Comparison of ENCODE assay signal across 10 mouse cellular contexts in genomic region chr8:84501671-84502308, GRCm38 (mm10).
DNase-seq lines count a peak whose midpoint lies in the region; ATAC-seq and TF ChIP-seq lines count a peak whose summit lies in the region.
"Had no signal": no experiment of that assay in that cellular context is flagged by ENCODE, and none has a peak within 500 bp of the region (broad histone marks: within the 10 kb centered on the region; RNA-seq: fewer than 3 reads in every experiment).

No protein-coding gene starts in this region.

- peak; percentile 35 to 39 for DNase-seq in layer of hippocampus, postnatal 10 days (ENCODE audit: low spot score in 2 of 2)
- no peak for DNase-seq in layer of hippocampus, adult 9-11 months
- DNase-seq in MN1 (ENCODE audit: low spot score) = peak; percentile 97
- DNase-seq in heart, postnatal 36 days = peak; percentile 51 to 63
- DNase-seq in skeletal muscle tissue, adult 2 months (ENCODE audit: low read depth, low spot score) = peak; percentile 89
- no peak for DNase-seq in left cerebral cortex, adult 18-20 months (ENCODE audit: low spot score in 2 of 2)

- H3K4me1 ChIP-seq in bone marrow macrophage, adult 2 months (ENCODE audit: control insufficient read depth, insufficient read depth, low read length) = peaks cover 26% of the 10 kb centered on the region
- H3K4me1 ChIP-seq: embryonic facial prominence, embryonic 12.5 days; limb, embryonic 12.5 days had no signal

- ATAC-seq in monocyte, adult 5-6 weeks (replicated peaks; ENCODE audit: insufficient number of reproducible peaks, low FRiP score, low TSS enrichment, poor library complexity, severe bottlenecking) = no peak

- TF ChIP-seq POLR2A in bone marrow macrophage, adult 2 months (IDR thresholded peaks at IDR 0.05; ENCODE audit: borderline replicate concordance, low read depth, low read length) = no peak

- H3K27ac ChIP-seq in bone marrow macrophage, adult 2 months (ENCODE audit: insufficient read depth, low read depth, low read length) = peak overlapping the region; percentile 96
- H3K27ac ChIP-seq: embryonic facial prominence, embryonic 12.5 days; limb, embryonic 12.5 days had no signal

- intact Hi-C loops in heart, postnatal 36 days (cut with DNase I) = loop anchor here (2.0 kb wide), 1 partner anchor 53 kb away; no protein-coding TSS in a partner anchor

- TF ChIP-seq CTCF in bone marrow macrophage, adult 2 months (IDR thresholded peaks at IDR 0.05; ENCODE audit: low read depth, low read length) = no peak

- peak overlapping the region; percentile 61 for H3K4me3 ChIP-seq in bone marrow macrophage, adult 2 months (ENCODE audit: insufficient read depth, low read length)
- H3K4me3 ChIP-seq: embryonic facial prominence, embryonic 12.5 days; limb, embryonic 12.5 days had no signal

Comparison
In these comparisons a context has a peak if more than half of its experiments do, and no peak if none do; other contexts are left out.
1. DNase-seq: peak in layer of hippocampus, postnatal 10 days (2 of 2), MN1 (single experiment), heart, postnatal 36 days (2 of 2) and skeletal muscle tissue, adult 2 months (single experiment); none in layer of hippocampus, adult 9-11 months (single experiment) and left cerebral cortex, adult 18-20 months (0 of 2).